Mouse (Mus musculus): Measurements from ENCODE around the gene Txndc9. TPM values are rescaled to one million over a fixed set of nuclear protein-coding genes. Genes with fewer than 3 reads are reported as not detected.
"Not testable (repeated sequence)": the region's sequence is repeated elsewhere in the genome, so short reads cannot be mapped to it uniquely, and the experiment has no call there.

Gene Txndc9
- polyA plus RNA-seq, 1 experiment from 2014 or later = 125 TPM

DNA sequence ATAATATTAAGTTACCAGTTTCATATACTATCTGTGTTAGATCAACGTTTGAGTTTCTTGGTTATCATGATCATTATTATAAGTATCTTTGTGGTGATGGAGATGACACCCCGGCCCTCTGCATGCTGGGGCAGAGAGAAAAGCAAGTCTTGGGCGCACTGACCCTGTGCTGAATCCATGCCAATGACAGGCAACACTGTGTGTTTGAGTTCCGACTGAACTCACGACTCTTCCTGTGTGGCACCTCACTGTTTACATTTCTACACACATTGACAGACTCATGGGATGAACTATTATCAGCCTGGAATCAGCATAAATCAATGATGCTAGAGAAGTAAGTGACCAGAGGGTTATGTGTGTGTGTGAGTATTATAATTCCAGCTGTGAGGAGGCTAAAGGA lies 9.8 kb downstream of the Txndc9 start:
- H3K4me2 ChIP-seq (ENCODE audit: low read depth, low read length) = no peak overlapping the region
- no peaks in the 10 kb centered on the region for H3K27me3 ChIP-seq (ENCODE audit: control insufficient read depth, insufficient read depth, low read length)
- no peak for ATAC-seq (ENCODE audit: insufficient read depth, low FRiP score)
- H3K9me3 ChIP-seq (replicated peaks; ENCODE audit: control insufficient read depth, low read length) = no peaks in the 10 kb centered on the region
- H3K4me1 ChIP-seq (ENCODE audit: control insufficient read depth, insufficient read depth, low read length) = no peaks in the 10 kb centered on the region
- no peak overlapping the region for H3K9ac ChIP-seq (ENCODE audit: low read length)
- H3K4me3 ChIP-seq (replicated peaks; ENCODE audit: low read length) = no peak overlapping the region
- peaks cover 29% of the 10 kb centered on the region for H3K36me3 ChIP-seq (ENCODE audit: control insufficient read depth, insufficient read depth, low read length)
- 78% methylated on average over 5 of the region's 5 CpGs for WGBS
- no peak overlapping the region for H3K27ac ChIP-seq (ENCODE audit: low read length)

DNA sequence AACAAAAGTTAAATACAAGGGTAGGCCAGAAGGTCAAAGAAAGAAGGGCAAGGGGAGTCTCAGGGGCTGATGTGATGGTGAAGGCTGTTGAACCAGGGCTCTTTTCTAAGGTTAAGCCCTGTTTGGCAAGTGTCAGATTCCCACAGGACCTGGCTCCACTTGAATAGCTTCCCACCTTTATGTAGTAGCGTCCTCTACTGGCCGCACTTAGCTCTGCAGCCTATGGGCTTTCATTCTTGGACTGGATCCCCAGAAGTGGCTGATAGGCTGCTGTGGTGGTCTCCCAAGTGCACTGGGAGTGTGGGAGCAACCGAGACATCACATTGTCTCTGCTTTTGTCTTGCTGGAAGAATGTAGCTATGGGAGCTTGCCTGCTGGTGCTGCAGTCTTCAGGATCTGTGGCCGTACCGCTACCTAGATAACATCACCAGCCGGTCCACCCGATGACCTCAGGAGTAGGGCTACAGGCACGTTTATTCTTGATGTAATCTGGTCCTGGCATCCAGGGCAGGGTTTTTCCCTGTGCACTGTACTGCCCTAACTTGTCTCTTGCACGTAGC lies 11.8 kb downstream of the Txndc9 start:
- H3K27me3 ChIP-seq (ENCODE audit: control insufficient read depth, insufficient read depth, low read length) = no peaks in the 10 kb centered on the region
- no peak for ATAC-seq (ENCODE audit: insufficient read depth, low FRiP score)
- no peaks in the 10 kb centered on the region for H3K9me3 ChIP-seq (replicated peaks; ENCODE audit: control insufficient read depth, low read length)
- H3K4me3 ChIP-seq (replicated peaks; ENCODE audit: low read length) = no peak overlapping the region
- no peak overlapping the region for H3K9ac ChIP-seq (ENCODE audit: low read length)
- no peaks in the 10 kb centered on the region for H3K4me1 ChIP-seq (ENCODE audit: control insufficient read depth, insufficient read depth, low read length)
- no peak overlapping the region for H3K4me2 ChIP-seq (ENCODE audit: low read depth, low read length)
- WGBS = 73% methylated on average over 9 of the region's 9 CpGs
- H3K27ac ChIP-seq (ENCODE audit: low read length) = no peak overlapping the region
- H3K36me3 ChIP-seq (ENCODE audit: control insufficient read depth, insufficient read depth, low read length) = peaks cover 15% of the 10 kb centered on the region

DNA sequence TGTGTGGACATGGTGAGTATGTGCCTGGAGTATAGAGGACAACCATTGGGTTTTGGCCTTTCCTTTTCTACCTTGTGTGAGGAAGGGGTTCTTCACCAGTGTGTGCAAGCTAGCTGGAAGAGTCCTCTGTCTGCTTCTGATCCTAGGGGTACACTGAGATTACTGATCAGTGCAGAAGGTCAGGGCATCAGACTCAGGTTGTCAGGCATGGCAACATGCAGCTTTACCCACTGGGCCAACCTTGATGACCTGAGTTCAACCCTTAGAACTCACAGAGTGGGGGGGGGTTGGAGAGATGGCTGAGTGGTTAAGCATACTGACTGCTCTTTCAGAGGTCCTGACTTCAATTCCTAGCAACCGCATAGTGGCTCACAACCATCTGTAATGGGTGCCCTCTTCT lies 13.4 kb downstream of the Txndc9 start:
- 97% methylated on average over 1 of the region's 1 CpGs for WGBS
- H3K27me3 ChIP-seq (ENCODE audit: control insufficient read depth, insufficient read depth, low read length) = no peaks in the 10 kb centered on the region
- no peak overlapping the region for H3K4me2 ChIP-seq (ENCODE audit: low read depth, low read length)
- no peak overlapping the region for H3K4me3 ChIP-seq (replicated peaks; ENCODE audit: low read length)
- no peak for ATAC-seq (ENCODE audit: insufficient read depth, low FRiP score)
- peaks cover 11% of the 10 kb centered on the region for H3K36me3 ChIP-seq (ENCODE audit: control insufficient read depth, insufficient read depth, low read length)
- no peak overlapping the region for H3K9ac ChIP-seq (ENCODE audit: low read length)
- no peaks in the 10 kb centered on the region for H3K4me1 ChIP-seq (ENCODE audit: control insufficient read depth, insufficient read depth, low read length)
- no peak overlapping the region for H3K27ac ChIP-seq (ENCODE audit: low read length)
- H3K9me3 ChIP-seq (replicated peaks; ENCODE audit: control insufficient read depth, low read length) = no peaks in the 10 kb centered on the region

DNA sequence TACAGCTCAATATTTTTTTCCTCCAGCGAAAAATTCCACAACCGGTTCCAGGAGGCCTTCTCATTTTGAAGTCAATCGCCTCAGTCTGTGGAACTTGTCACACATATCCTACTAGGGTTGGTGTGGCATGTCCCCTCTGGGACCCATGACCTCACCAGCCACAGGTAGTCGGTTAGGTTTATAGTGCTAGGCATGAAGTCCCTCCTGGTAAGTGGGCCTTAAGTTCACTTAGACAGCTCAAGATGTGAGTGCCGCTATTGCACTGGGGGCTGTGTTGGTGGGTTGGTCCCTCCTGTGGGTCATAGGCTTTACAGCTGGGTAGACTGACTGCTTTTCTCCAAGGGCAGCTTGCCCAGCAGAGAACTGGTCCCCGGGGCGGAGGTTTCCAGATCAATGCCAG lies 20.4 kb downstream of the Txndc9 start:
- no peak overlapping the region for H3K9ac ChIP-seq (ENCODE audit: low read length)
- H3K4me1 ChIP-seq (ENCODE audit: control insufficient read depth, insufficient read depth, low read length) = no peaks in the 10 kb centered on the region
- H3K4me2 ChIP-seq (ENCODE audit: low read depth, low read length) = no peak overlapping the region
- H3K4me3 ChIP-seq (replicated peaks; ENCODE audit: low read length) = no peak overlapping the region
- no peaks in the 10 kb centered on the region for H3K9me3 ChIP-seq (replicated peaks; ENCODE audit: control insufficient read depth, low read length)
- no peaks in the 10 kb centered on the region for H3K36me3 ChIP-seq (ENCODE audit: control insufficient read depth, insufficient read depth, low read length)
- no peaks in the 10 kb centered on the region for H3K27me3 ChIP-seq (ENCODE audit: control insufficient read depth, insufficient read depth, low read length)
- no peak for ATAC-seq (ENCODE audit: insufficient read depth, low FRiP score)
- no peak overlapping the region for H3K27ac ChIP-seq (ENCODE audit: low read length)
- 88% methylated on average over 7 of the region's 7 CpGs for WGBS

DNA sequence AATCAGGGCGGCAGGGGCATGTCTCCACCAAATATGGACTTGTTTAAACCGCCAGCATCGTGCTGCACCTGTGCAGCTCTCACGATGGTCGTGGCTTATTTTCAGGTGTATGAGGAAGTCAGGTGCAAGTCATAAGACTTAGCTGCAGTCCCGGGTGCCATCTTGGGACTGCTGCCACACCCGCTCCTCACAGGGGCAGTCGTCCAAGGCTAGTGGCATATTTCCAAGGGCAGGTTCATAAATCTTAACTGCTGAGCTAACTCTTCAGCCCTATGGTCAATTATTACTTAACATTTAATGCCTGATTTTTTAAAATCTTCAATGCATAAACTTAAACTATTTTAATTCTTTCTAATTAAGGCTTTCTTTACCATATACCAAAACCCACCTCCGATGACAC lies 21.0 kb downstream of the Txndc9 start:
- not testable (repeated sequence) for H3K9me3 ChIP-seq (replicated peaks; ENCODE audit: control insufficient read depth, low read length); H3K36me3 ChIP-seq (ENCODE audit: control insufficient read depth, insufficient read depth, low read length); H3K27me3 ChIP-seq (ENCODE audit: control insufficient read depth, insufficient read depth, low read length); H3K27ac ChIP-seq (ENCODE audit: low read length); H3K9ac ChIP-seq (ENCODE audit: low read length); H3K4me1 ChIP-seq (ENCODE audit: control insufficient read depth, insufficient read depth, low read length); H3K4me2 ChIP-seq (ENCODE audit: low read depth, low read length); ATAC-seq (ENCODE audit: insufficient read depth, low FRiP score); H3K4me3 ChIP-seq (replicated peaks; ENCODE audit: low read length)
- WGBS = 69% methylated on average over 9 of the region's 9 CpGs

DNA sequence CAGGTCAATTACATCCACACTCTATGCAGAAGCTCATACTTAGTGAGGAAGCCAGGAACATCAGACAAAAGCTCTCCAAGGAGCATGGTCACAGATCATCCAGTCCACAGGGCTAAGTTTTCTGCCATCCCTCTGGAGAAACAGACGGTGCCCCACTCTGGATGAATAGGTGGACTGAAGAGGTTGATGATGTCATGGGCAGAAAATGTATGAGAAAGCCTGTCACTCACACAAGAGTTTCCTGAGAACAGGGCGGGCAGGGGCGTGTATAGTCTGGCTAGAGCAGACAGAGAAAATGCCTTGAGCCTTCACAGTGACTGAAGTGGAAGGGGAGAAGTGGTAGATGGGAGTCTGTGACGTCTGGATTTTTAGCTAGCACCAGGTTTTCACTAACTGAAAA lies 26.2 kb downstream of the Txndc9 start:
- Histone ChIP-seq H3K9ac (ENCODE audit: low read length) (no peak overlapping the region), H3K27me3 (ENCODE audit: control insufficient read depth, insufficient read depth, low read length) (no peaks in the 10 kb centered on the region), H3K4me2 (ENCODE audit: low read depth, low read length) (no peak overlapping the region), H3K4me1 (ENCODE audit: control insufficient read depth, insufficient read depth, low read length) (no peaks in the 10 kb centered on the region), H3K9me3 (replicated peaks; ENCODE audit: control insufficient read depth, low read length) (no peaks in the 10 kb centered on the region), H3K27ac (ENCODE audit: low read length) (no peak overlapping the region), H3K4me3 (replicated peaks; ENCODE audit: low read length) (no peak overlapping the region), H3K36me3 (ENCODE audit: control insufficient read depth, insufficient read depth, low read length) (no peaks in the 10 kb centered on the region)
- 42% methylated on average over 4 of the region's 4 CpGs for WGBS
- no peak for ATAC-seq (ENCODE audit: insufficient read depth, low FRiP score)

DNA sequence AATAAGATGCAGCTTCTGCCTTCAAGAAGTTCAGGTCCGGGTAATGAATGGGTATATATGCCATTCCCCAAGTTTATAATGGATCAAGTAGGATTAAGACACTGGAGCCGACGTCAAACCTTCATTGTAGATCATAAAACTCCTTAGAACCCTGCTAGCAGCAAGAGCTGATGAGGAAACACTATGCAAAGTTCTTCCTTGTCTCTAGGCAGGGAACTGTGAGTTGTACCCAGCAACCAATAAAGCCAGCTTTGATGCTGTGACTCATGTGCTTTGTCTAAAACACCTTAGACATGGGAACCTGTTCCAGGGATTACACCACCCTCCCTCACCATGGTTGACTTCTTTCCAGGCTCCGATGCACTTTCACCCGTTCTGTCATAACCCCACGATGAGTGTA lies 28.9 kb downstream of the Txndc9 start:
- no peak overlapping the region for H3K4me3 ChIP-seq (replicated peaks; ENCODE audit: low read length)

DNA sequence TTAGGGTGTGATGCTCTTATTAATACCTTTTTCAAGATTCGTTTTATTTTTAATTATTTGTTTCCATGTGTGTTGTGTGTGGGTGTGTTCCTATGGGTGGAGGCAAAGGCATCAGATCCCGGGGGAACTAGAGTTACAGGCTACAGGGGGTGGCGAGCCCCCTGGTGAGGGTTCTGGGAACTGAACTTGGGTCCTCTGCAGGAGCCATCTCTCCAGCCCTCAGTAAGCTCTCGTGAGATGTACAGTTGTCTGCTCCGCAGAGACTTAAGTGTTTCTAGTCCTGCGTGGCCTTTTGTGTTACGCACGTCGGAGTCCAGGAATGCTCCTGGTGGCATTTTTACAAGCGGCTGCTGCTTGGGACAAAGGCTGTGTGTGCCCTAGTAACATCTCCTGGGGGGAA lies 32.1 kb downstream of the Txndc9 start:
- Histone ChIP-seq H3K4me1 (ENCODE audit: control insufficient read depth, insufficient read depth, low read length) (no peaks in the 10 kb centered on the region), H3K4me3 (replicated peaks; ENCODE audit: low read length) (no peak overlapping the region), H3K27ac (ENCODE audit: low read length) (no peak overlapping the region), H3K4me2 (ENCODE audit: low read depth, low read length) (no peak overlapping the region), H3K9ac (ENCODE audit: low read length) (no peak overlapping the region), H3K9me3 (replicated peaks; ENCODE audit: control insufficient read depth, low read length) (no peaks in the 10 kb centered on the region), H3K27me3 (ENCODE audit: control insufficient read depth, insufficient read depth, low read length) (no peaks in the 10 kb centered on the region), H3K36me3 (ENCODE audit: control insufficient read depth, insufficient read depth, low read length) (no peaks in the 10 kb centered on the region)
- WGBS = 63% methylated on average over 10 of the region's 10 CpGs
- ATAC-seq (ENCODE audit: insufficient read depth, low FRiP score) = no peak

More for the DNA sequence above, 28.9 kb downstream of the Txndc9 start:
- H3K27ac ChIP-seq (ENCODE audit: low read length) = no peak overlapping the region
- 69% methylated on average over 6 of the region's 6 CpGs for WGBS
- H3K36me3 ChIP-seq (ENCODE audit: control insufficient read depth, insufficient read depth, low read length) = no peaks in the 10 kb centered on the region
- H3K9me3 ChIP-seq (replicated peaks; ENCODE audit: control insufficient read depth, low read length) = no peaks in the 10 kb centered on the region
- no peak overlapping the region for H3K9ac ChIP-seq (ENCODE audit: low read length)
- H3K4me2 ChIP-seq (ENCODE audit: low read depth, low read length) = no peak overlapping the region
- H3K4me1 ChIP-seq (ENCODE audit: control insufficient read depth, insufficient read depth, low read length) = no peaks in the 10 kb centered on the region
- ATAC-seq (ENCODE audit: insufficient read depth, low FRiP score) = no peak
- H3K27me3 ChIP-seq (ENCODE audit: control insufficient read depth, insufficient read depth, low read length) = no peaks in the 10 kb centered on the region

DNA sequence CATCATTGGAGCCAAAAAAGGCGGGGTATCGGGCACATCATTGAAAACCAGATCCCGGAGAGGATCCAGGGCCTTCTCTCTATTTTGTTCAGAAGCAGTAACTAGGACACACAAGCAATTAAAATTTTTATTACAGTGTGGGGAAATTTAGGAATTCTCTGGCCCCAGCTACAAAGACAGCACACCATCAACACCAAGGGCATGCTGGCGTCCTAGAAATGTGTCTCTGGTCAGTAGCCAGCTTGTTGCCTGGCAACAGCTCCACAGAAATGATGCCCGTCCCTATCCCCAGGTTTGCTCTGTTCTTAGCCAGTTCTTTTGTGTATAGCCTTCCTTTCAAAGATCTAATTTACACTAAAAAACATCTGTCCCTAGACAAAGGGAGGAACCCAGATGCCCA lies 38.2 kb downstream of the Txndc9 start:
- no peak for ATAC-seq (ENCODE audit: insufficient read depth, low FRiP score)
- Histone ChIP-seq H3K4me1 (ENCODE audit: control insufficient read depth, insufficient read depth, low read length) (no peaks in the 10 kb centered on the region), H3K4me2 (ENCODE audit: low read depth, low read length) (no peak overlapping the region), H3K4me3 (replicated peaks; ENCODE audit: low read length) (no peak overlapping the region), H3K36me3 (ENCODE audit: control insufficient read depth, insufficient read depth, low read length) (no peaks in the 10 kb centered on the region), H3K9ac (ENCODE audit: low read length) (no peak overlapping the region), H3K27ac (ENCODE audit: low read length) (no peak overlapping the region), H3K27me3 (ENCODE audit: control insufficient read depth, insufficient read depth, low read length) (no peaks in the 10 kb centered on the region), H3K9me3 (replicated peaks; ENCODE audit: control insufficient read depth, low read length) (no peaks in the 10 kb centered on the region)
- WGBS = 74% methylated on average over 5 of the region's 5 CpGs

DNA sequence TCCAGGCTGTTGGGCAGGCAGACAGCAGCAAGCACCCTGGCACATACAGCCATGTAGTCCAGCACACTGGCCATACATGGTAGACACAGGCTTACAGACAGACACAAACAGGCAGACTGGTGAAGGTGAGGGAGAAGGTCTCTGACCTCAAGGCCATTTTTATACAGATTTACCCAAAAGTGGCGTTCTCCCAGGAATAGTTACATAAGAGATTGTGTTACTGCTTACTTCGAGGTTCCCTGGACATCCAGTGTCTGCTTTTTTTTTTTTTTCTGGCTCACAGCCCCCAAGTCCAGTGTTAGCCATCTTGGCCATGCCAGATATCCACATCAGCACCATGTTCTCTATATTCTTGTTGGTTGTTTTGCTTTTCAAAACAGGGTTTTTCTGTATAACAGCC lies 39.2 kb downstream of the Txndc9 start:
- no peak for ATAC-seq (ENCODE audit: insufficient read depth, low FRiP score)
- H3K36me3 ChIP-seq (ENCODE audit: control insufficient read depth, insufficient read depth, low read length) = no peaks in the 10 kb centered on the region
- H3K4me3 ChIP-seq (replicated peaks; ENCODE audit: low read length) = no peak overlapping the region
- no peak overlapping the region for H3K4me2 ChIP-seq (ENCODE audit: low read depth, low read length)
- no peak overlapping the region for H3K27ac ChIP-seq (ENCODE audit: low read length)
- H3K9me3 ChIP-seq (replicated peaks; ENCODE audit: control insufficient read depth, low read length) = no peaks in the 10 kb centered on the region
- 58% methylated on average over 2 of the region's 2 CpGs for WGBS
- H3K9ac ChIP-seq (ENCODE audit: low read length) = no peak overlapping the region
- H3K4me1 ChIP-seq (ENCODE audit: control insufficient read depth, insufficient read depth, low read length) = no peaks in the 10 kb centered on the region
- no peaks in the 10 kb centered on the region for H3K27me3 ChIP-seq (ENCODE audit: control insufficient read depth, insufficient read depth, low read length)
